Mouse (Mus musculus) myocyte (in vitro differentiated cells): ENCODE results near the gene Cog5.

Experiments used
- CEBPB ChIP-seq: IDR thresholded peaks from 2 replicates; pipeline ENCODE4 v1.6.1; 2011; ENCODE audit warnings: mild to moderate bottlenecking, moderate library complexity; ENCODE audit not compliant: poor library complexity, insufficient read depth, severe bottlenecking
- E2F4 ChIP-seq: IDR thresholded peaks from one replicate; pipeline ENCODE4 v1.6.1; 2011; ENCODE audit warnings: mild to moderate bottlenecking, control low read depth, moderate library complexity; ENCODE audit not compliant: insufficient read depth
- MAX ChIP-seq: IDR thresholded peaks from one replicate; pipeline ENCODE4 v1.6.1; 2011; ENCODE audit warnings: low read depth, mild to moderate bottlenecking, control low read depth
- MYOD1 ChIP-seq, 3 experiments: IDR thresholded peaks; one replicate each; pipeline ENCODE4 v1.6.1; 2011; ENCODE audit warnings: control low read depth in 2 of 3, low read depth in 2 of 3, mild to moderate bottlenecking in 2 of 3, moderate library complexity in 1 of 3; ENCODE audit not compliant: insufficient read length in 2 of 3, control insufficient read depth in 1 of 3
- POLR2A ChIP-seq: IDR thresholded peaks from one replicate; pipeline ENCODE4 v1.6.1; 2011; ENCODE audit warnings: low read depth, mild to moderate bottlenecking, control low read depth, moderate library complexity; ENCODE audit not compliant: insufficient read length
- POLR2AphosphoS2 ChIP-seq: IDR thresholded peaks from one replicate; pipeline ENCODE4 v1.6.1; 2011; ENCODE audit warnings: low read depth, control low read depth; ENCODE audit not compliant: insufficient read length
- TCF12 ChIP-seq: IDR thresholded peaks from one replicate; pipeline ENCODE4 v1.6.1; 2011; ENCODE audit warnings: mild to moderate bottlenecking, control low read depth; ENCODE audit not compliant: poor library complexity, insufficient read depth, severe bottlenecking
- USF1 ChIP-seq: IDR thresholded peaks from one replicate; pipeline ENCODE4 v1.6.1; 2011; ENCODE audit warnings: low read depth, mild to moderate bottlenecking, control low read depth, moderate library complexity

- no peak for TF ChIP-seq MYOD1 (IDR thresholded peaks at IDR 0.05; ENCODE audit: control insufficient read depth in 1 of 3, insufficient read length in 2 of 3, low read depth in 2 of 3)
- TF ChIP-seq E2F4 = no peak
- TF ChIP-seq MAX = no peak
- TF ChIP-seq POLR2A = no peak
- no peak for TF ChIP-seq USF1
- TF ChIP-seq POLR2AphosphoS2 = no peak
- TF ChIP-seq TCF12 = no peak
- no peak for TF ChIP-seq CEBPB
These were observed 52.9 kb downstream of the Cog5 start for GRCm38 (mm10) chr12:31707531-31707930.
